Mouse (Mus musculus): Measurements from ENCODE around the gene Pck1. TPM values are rescaled to one million over a fixed set of nuclear protein-coding genes. Genes with fewer than 3 reads are reported as not detected.

Gene Pck1
- 648 and 871 TPM in 2 replicates for polyA plus RNA-seq (2012; rRNA removed)

GRCm38 (mm10) chr2:173152436-173153151 lies at the start of gene Pck1:
Pck1 (plus strand) TSS chr2:173153048.
- Histone ChIP-seq H3K27me3 (replicated peaks; ENCODE audit: control insufficient read depth, insufficient read depth, low read length) (no peaks in the 10 kb centered on the region), H3K27ac (ENCODE audit: insufficient read depth, low read depth, low read length) (peak within 1 kb of the TSS; percentile 96), H3K36me3 (ENCODE audit: control insufficient read depth, insufficient read depth, low read length) (peaks cover 24% of the 10 kb centered on the region), H3K4me1 (ENCODE audit: control insufficient read depth, insufficient read depth, low read length) (peaks cover 9% of the 10 kb centered on the region), H3K4me3 (ENCODE audit: insufficient read depth, low read depth, low read length) (peak within 1 kb of the TSS; percentile 83)
- 51% methylated on average over 13 of the region's 13 CpGs for WGBS
- TF ChIP-seq POLR2A (IDR thresholded peaks at IDR 0.05; ENCODE audit: low read depth, low read length) (peak; percentile 96), CTCF (conservative IDR thresholded peaks at IDR 0.05; ENCODE audit: insufficient read depth, insufficient read length, low read depth, low read length) (no peak)
- peak; percentile 97 for DNase-seq

DNA sequence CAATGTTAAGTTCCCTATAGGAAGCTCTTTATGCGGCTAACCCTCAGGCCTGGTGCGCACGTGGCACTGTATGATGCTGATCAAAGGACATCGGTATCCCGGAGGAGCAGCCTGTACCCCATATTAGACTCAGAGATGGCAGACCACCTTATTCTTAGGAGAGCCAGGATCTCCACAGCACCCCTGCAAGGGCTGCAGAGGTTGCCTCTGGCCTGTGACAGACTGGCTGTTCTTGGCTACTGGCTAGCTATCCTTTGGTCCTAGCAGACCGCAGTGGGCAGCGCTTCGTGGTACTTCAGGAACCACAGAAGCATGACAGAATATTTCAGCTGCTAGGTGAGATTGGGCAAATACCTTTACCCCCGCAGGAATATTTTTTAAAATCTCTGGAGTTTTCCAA lies 46.4 kb upstream of the Pck1 start:
- peaks cover 6% of the 10 kb centered on the region; the same call in 1 of the 2 replicates for H3K4me1 ChIP-seq (ENCODE audit: control insufficient read depth, insufficient read depth, low read length)
- H3K27me3 ChIP-seq (replicated peaks; ENCODE audit: control insufficient read depth, insufficient read depth, low read length) = no peaks in the 10 kb centered on the region
- TF ChIP-seq CTCF (conservative IDR thresholded peaks at IDR 0.05; ENCODE audit: insufficient read depth, insufficient read length, low read depth, low read length) (no peak), POLR2A (IDR thresholded peaks at IDR 0.05; ENCODE audit: low read depth, low read length) (no peak)
- no peak overlapping the region for H3K4me3 ChIP-seq (ENCODE audit: insufficient read depth, low read depth, low read length)
- DNase-seq = peak; percentile 38
- no peak overlapping the region for H3K27ac ChIP-seq (ENCODE audit: insufficient read depth, low read depth, low read length)
- 60% methylated on average over 9 of the region's 9 CpGs for WGBS
- no peaks in the 10 kb centered on the region for H3K36me3 ChIP-seq (ENCODE audit: control insufficient read depth, insufficient read depth, low read length)

DNA sequence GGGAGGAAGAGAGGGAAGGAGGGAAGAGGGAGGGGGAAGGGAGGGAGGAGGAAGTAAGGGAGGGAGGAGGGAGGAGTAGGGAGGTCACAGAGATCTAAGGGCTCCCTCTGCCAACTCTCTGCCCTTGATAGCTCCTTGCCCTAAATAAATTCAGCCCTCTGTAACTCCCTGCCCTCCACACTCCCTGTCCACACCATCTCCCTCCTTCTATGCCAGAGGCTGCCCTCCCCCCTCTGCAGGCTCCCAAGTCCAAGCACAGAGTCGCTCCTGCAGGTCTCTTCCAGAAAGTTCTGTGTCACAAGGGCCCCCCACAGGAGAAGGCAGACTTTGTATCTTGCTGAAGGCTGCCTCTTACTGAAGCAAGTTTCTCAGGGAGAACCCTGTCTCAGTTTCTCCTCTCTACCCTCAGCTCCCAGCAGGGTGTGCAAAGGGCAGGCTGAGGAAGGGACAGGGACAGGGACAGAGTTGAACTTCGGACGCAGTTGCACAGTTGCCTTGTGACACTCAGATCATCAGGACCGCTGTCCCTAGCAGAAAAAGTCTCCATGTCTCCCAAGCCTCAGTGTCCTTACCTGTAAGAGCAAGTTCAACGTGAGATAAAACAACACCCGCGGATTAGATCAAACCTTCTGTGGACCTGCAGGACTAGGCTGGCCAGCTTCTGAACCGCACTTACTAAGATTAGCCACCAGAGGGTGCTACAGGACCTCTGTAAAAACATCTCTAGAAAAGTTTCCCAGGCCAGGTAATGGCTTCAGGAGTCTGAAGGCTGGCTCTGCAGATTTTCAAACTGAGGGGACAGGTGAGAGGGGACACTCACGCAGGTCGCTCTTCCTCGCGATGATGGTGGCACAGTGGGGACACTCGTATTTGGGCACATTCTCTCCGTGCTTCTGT lies 45.7 kb upstream of the Pck1 start:
- TF ChIP-seq CTCF (conservative IDR thresholded peaks at IDR 0.05; ENCODE audit: insufficient read depth, insufficient read length, low read depth, low read length) = peak; percentile 76
- no peak for TF ChIP-seq POLR2A (IDR thresholded peaks at IDR 0.05; ENCODE audit: low read depth, low read length)
- H3K4me1 ChIP-seq (ENCODE audit: control insufficient read depth, insufficient read depth, low read length) = peaks cover 6% of the 10 kb centered on the region; the same call in 1 of the 2 replicates
- WGBS = 12% methylated on average over 14 of the region's 14 CpGs
- no peaks in the 10 kb centered on the region for H3K27me3 ChIP-seq (replicated peaks; ENCODE audit: control insufficient read depth, insufficient read depth, low read length)
- H3K36me3 ChIP-seq (ENCODE audit: control insufficient read depth, insufficient read depth, low read length) = no peaks in the 10 kb centered on the region
- DNase-seq = peak; percentile 88
- H3K4me3 ChIP-seq (ENCODE audit: insufficient read depth, low read depth, low read length) = no peak overlapping the region
- no peak overlapping the region for H3K27ac ChIP-seq (ENCODE audit: insufficient read depth, low read depth, low read length)

DNA sequence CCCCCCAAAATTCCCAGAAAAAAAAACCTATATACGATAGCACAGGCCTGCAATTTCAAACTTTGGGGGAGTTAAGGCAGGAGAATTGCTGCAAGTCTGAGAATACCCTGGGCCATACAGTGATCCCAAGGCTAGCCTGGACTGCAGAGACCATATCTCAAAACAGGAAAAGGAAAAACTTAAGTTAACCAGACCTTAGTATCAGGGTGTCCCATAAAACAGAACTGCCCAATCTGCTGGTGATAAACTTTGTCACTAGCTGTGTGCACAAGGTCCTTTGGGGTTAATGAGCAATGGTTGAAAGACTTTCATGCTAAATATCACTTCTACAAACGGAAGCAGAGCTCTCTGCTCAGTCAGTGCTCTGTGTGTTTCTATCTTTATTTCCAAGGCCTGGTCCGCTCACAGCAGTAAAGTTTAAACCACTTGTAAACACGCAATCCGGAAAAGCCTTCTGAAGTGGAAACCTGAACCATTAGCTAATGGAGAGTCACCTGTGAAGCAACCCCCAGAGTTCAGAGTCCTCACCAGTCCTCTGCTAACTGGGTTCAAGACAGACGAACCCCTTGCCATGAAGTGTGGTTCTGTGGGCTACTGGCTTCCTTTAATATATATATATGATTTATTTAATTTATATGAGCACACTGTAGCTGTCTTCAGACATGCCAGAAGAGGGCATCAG lies 44.2 kb upstream of the Pck1 start:
- Histone ChIP-seq H3K4me1 (ENCODE audit: control insufficient read depth, insufficient read depth, low read length) (peaks cover 6% of the 10 kb centered on the region; the same call in 1 of the 2 replicates), H3K36me3 (ENCODE audit: control insufficient read depth, insufficient read depth, low read length) (no peaks in the 10 kb centered on the region), H3K4me3 (ENCODE audit: insufficient read depth, low read depth, low read length) (no peak overlapping the region), H3K27me3 (replicated peaks; ENCODE audit: control insufficient read depth, insufficient read depth, low read length) (no peaks in the 10 kb centered on the region), H3K27ac (ENCODE audit: insufficient read depth, low read depth, low read length) (no peak overlapping the region)
- TF ChIP-seq POLR2A (IDR thresholded peaks at IDR 0.05; ENCODE audit: low read depth, low read length) (no peak), CTCF (conservative IDR thresholded peaks at IDR 0.05; ENCODE audit: insufficient read depth, insufficient read length, low read depth, low read length) (no peak)
- WGBS = 69% methylated on average over 6 of the region's 6 CpGs
- DNase-seq = no peak

DNA sequence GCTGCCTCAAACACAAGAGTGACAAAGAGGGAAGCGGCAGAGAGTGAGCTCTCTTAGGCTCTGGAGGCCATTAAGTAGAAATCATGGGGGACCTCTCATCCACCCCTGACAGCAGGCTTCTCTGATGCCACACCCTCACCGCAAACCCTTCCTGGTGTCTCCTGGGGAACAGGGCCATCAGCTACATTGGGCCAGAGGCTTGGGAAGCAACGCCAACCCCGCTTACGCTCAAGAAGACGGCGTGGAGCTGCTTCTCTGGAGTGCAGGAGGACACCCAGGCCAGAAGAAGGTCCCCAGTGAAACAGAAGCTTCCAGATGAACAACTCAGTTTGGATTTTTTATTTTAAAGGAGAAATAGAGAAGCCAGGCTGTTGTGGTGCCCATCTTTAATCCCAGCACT lies 43.3 kb upstream of the Pck1 start:
- Histone ChIP-seq H3K27ac (ENCODE audit: insufficient read depth, low read depth, low read length) (no peak overlapping the region), H3K36me3 (ENCODE audit: control insufficient read depth, insufficient read depth, low read length) (no peaks in the 10 kb centered on the region), H3K4me1 (ENCODE audit: control insufficient read depth, insufficient read depth, low read length) (peaks cover 6% of the 10 kb centered on the region; the same call in 1 of the 2 replicates), H3K27me3 (replicated peaks; ENCODE audit: control insufficient read depth, insufficient read depth, low read length) (no peaks in the 10 kb centered on the region), H3K4me3 (ENCODE audit: insufficient read depth, low read depth, low read length) (no peak overlapping the region)
- DNase-seq = no peak
- TF ChIP-seq POLR2A (IDR thresholded peaks at IDR 0.05; ENCODE audit: low read depth, low read length) (no peak), CTCF (conservative IDR thresholded peaks at IDR 0.05; ENCODE audit: insufficient read depth, insufficient read length, low read depth, low read length) (no peak)
- WGBS = 94% methylated on average over 7 of the region's 7 CpGs

GRCm38 (mm10) chr2:173110571-173110970 lies 42.3 kb upstream of the Pck1 start:
- H3K36me3 ChIP-seq (ENCODE audit: control insufficient read depth, insufficient read depth, low read length) = no peaks in the 10 kb centered on the region
- no peak for TF ChIP-seq POLR2A (IDR thresholded peaks at IDR 0.05; ENCODE audit: low read depth, low read length)
- no peak for TF ChIP-seq CTCF (conservative IDR thresholded peaks at IDR 0.05; ENCODE audit: insufficient read depth, insufficient read length, low read depth, low read length)
- no peak overlapping the region for H3K27ac ChIP-seq (ENCODE audit: insufficient read depth, low read depth, low read length)
- H3K4me1 ChIP-seq (ENCODE audit: control insufficient read depth, insufficient read depth, low read length) = peaks cover 6% of the 10 kb centered on the region; the same call in 1 of the 2 replicates
- H3K4me3 ChIP-seq (ENCODE audit: insufficient read depth, low read depth, low read length) = no peak overlapping the region
- WGBS = 91% methylated on average over 9 of the region's 9 CpGs
- no peak for DNase-seq
- H3K27me3 ChIP-seq (replicated peaks; ENCODE audit: control insufficient read depth, insufficient read depth, low read length) = no peaks in the 10 kb centered on the region

All from kidney, adult 2 months (tissue).